Mouse (Mus musculus) intestine, postnatal 0 days (tissue): ENCODE results near the gene Gal3st2. TPM values are rescaled to one million over a fixed set of nuclear protein-coding genes. Genes with fewer than 3 reads are reported as not detected.
"Not testable (repeated sequence)": the region's sequence is repeated elsewhere in the genome, so short reads cannot be mapped to it uniquely, and the experiment has no call there.

Experiments
- ATAC-seq: fragments of 200-750 bp; cut with Nextera tagmentation; 2 replicates; pipeline ENCODE4 v1.8.0; 2017; ENCODE audit warnings: mild to moderate bottlenecking, moderate TSS enrichment, moderate library complexity
- H3K27ac ChIP-seq: fragments of 300-500 bp; sonication (generic); 2 replicates; pipeline ENCODE4 v1.5.1; 2014; ENCODE audit warnings: mild to moderate bottlenecking, low read depth, low read length, moderate library complexity
- H3K27me3 ChIP-seq: fragments of 300-500 bp; sonication (generic); replicated peaks from 2 replicates; pipeline ENCODE4 v1.6.1; 2014; ENCODE audit warnings: low read length, mixed read lengths; ENCODE audit not compliant: control insufficient read depth, insufficient read depth
- H3K36me3 ChIP-seq: fragments of 300-500 bp; sonication (generic); 2 replicates; pipeline ENCODE4 v1.6.1; 2014; ENCODE audit warnings: mild to moderate bottlenecking, moderate library complexity; ENCODE audit not compliant: control insufficient read depth, insufficient read depth
- H3K4me1 ChIP-seq: fragments of 300-500 bp; sonication (generic); replicated peaks from 2 replicates; pipeline ENCODE4 v1.6.1; 2014; ENCODE audit warnings: antibody characterized with exemption, low read length, mixed read lengths; ENCODE audit not compliant: control insufficient read depth, insufficient read depth
- H3K4me2 ChIP-seq: fragments of 300-500 bp; sonication (generic); replicated peaks from 2 replicates; pipeline ENCODE4 v1.6.1; 2014; ENCODE audit warnings: low read depth, mild to moderate bottlenecking, moderate library complexity
- H3K4me3 ChIP-seq: fragments of 300-500 bp; sonication (generic); 2 replicates; pipeline ENCODE4 v1.5.1; 2014; ENCODE audit warnings: low read depth, low read length
- H3K9ac ChIP-seq: fragments of 300-500 bp; sonication (generic); 2 replicates; pipeline ENCODE4 v1.6.1; 2014; ENCODE audit warnings: mild to moderate bottlenecking, low read depth, low read length
- H3K9me3 ChIP-seq: fragments of 300-500 bp; sonication (generic); 2 replicates; pipeline ENCODE4 v1.6.1; 2016; ENCODE audit warnings: mixed run types; ENCODE audit not compliant: control insufficient read depth
- WGBS: fragments of 180-500 bp; shearing (Covaris S2); extraction: QIAGEN DNeasy Blood & Tissue Kit; methylation state at CpG from one replicate; pipeline ENCODE4 v1.1.7; 2014; 5-methylcytosine and 5-hydroxymethylcytosine counted together
- polyA plus RNA-seq: library from polyadenylated mRNA; unstranded; fragments of >200 nt; fragmentation: Nextera tagmentation; extraction: Ambion mirVana; gene quantifications from 2 replicates; pipeline ENCODE4 v1.2.1, GENCODE M21; 2015

The Gal3st2 gene
- polyA plus RNA-seq, 1 experiment from 2014 or later, result 14.1 TPM

- H3K4me1 ChIP-seq, H3K4me2 ChIP-seq, H3K36me3 ChIP-seq, H3K27me3 ChIP-seq, H3K27ac ChIP-seq, H3K9ac ChIP-seq, H3K4me3 ChIP-seq, ATAC-seq, H3K9me3 ChIP-seq: not testable (repeated sequence)
- WGBS, result 65% methylated on average over 2 of the region's 5 CpGs
Observed at GRCm38 (mm10) chr1:93906690-93907089, 45.6 kb downstream of the Gal3st2 start.

- not testable (repeated sequence) for H3K36me3 ChIP-seq, H3K27ac ChIP-seq, H3K9me3 ChIP-seq, H3K9ac ChIP-seq, H3K4me1 ChIP-seq, H3K27me3 ChIP-seq, H3K4me3 ChIP-seq, H3K4me2 ChIP-seq
- peak; percentile 62 for ATAC-seq
- no CpG with 5 or more reads among the region's 11 CpGs for WGBS
Observed at GRCm38 (mm10) chr1:93908977-93909586, 48.0 kb downstream of the Gal3st2 start.

- not testable (repeated sequence) for H3K4me1 ChIP-seq, H3K9ac ChIP-seq, H3K9me3 ChIP-seq, H3K4me2 ChIP-seq, H3K4me3 ChIP-seq, H3K36me3 ChIP-seq, H3K27ac ChIP-seq, H3K27me3 ChIP-seq
- peak; percentile 49; the same call in 1 of the 2 replicates for ATAC-seq
- WGBS, result no CpG with 5 or more reads among the region's 2 CpGs
Observed at GRCm38 (mm10) chr1:93911877-93912276, 50.8 kb downstream of the Gal3st2 start.

GRCm38 (mm10) chr1:93917160-93917559 is 56.1 kb downstream of the Gal3st2 start:
- H3K4me3 ChIP-seq, ATAC-seq, H3K27ac ChIP-seq, H3K27me3 ChIP-seq, H3K4me1 ChIP-seq, H3K9ac ChIP-seq, H3K36me3 ChIP-seq, H3K4me2 ChIP-seq, H3K9me3 ChIP-seq: not testable (repeated sequence)
- 77% methylated on average over 3 of the region's 3 CpGs for WGBS

GRCm38 (mm10) chr1:93918011-93918410 is 56.9 kb downstream of the Gal3st2 start, which contains the start of gene Gal3st2b:
Gene Gal3st2b (plus strand): TSS chr1:93918311.
- H3K9ac ChIP-seq, H3K27ac ChIP-seq, H3K9me3 ChIP-seq, H3K27me3 ChIP-seq, H3K36me3 ChIP-seq, H3K4me2 ChIP-seq, H3K4me3 ChIP-seq, ATAC-seq, H3K4me1 ChIP-seq: not testable (repeated sequence)
- WGBS, result 60% methylated on average over 2 of the region's 2 CpGs

- not testable (repeated sequence) for H3K27me3 ChIP-seq, H3K4me3 ChIP-seq
Observed at GRCm38 (mm10) chr1:93918775-93919174, 57.7 kb downstream of the Gal3st2 start.

GRCm38 (mm10) chr1:93919321-93919720 is 58.2 kb downstream of the Gal3st2 start:
- not testable (repeated sequence) for H3K27ac ChIP-seq, H3K27me3 ChIP-seq, H3K4me2 ChIP-seq, H3K9ac ChIP-seq, ATAC-seq, H3K4me1 ChIP-seq, H3K36me3 ChIP-seq, H3K9me3 ChIP-seq, H3K4me3 ChIP-seq
- 81% methylated on average over 3 of the region's 3 CpGs for WGBS

More at GRCm38 (mm10) chr1:93918775-93919174, 57.7 kb downstream of the Gal3st2 start:
- not testable (repeated sequence) for H3K36me3 ChIP-seq, H3K4me1 ChIP-seq, ATAC-seq, H3K4me2 ChIP-seq, H3K27ac ChIP-seq, H3K9me3 ChIP-seq, H3K9ac ChIP-seq
- WGBS, result 38% methylated on average over 1 of the region's 1 CpGs

- ATAC-seq, H3K4me3 ChIP-seq, H3K4me1 ChIP-seq, H3K4me2 ChIP-seq, H3K27me3 ChIP-seq, H3K9ac ChIP-seq, H3K27ac ChIP-seq, H3K9me3 ChIP-seq, H3K36me3 ChIP-seq: not testable (repeated sequence)
- WGBS, result 80% methylated on average over 3 of the region's 3 CpGs
Observed at GRCm38 (mm10) chr1:93922609-93923008, 61.5 kb downstream of the Gal3st2 start.

- H3K9ac ChIP-seq, H3K36me3 ChIP-seq, H3K4me2 ChIP-seq, H3K4me1 ChIP-seq, H3K27me3 ChIP-seq, H3K4me3 ChIP-seq, ATAC-seq, H3K9me3 ChIP-seq, H3K27ac ChIP-seq: not testable (repeated sequence)
- WGBS, result 64% methylated on average over 2 of the region's 2 CpGs
Observed at GRCm38 (mm10) chr1:93923098-93923497, 62.0 kb downstream of the Gal3st2 start.
